In the genomic region with DNA sequence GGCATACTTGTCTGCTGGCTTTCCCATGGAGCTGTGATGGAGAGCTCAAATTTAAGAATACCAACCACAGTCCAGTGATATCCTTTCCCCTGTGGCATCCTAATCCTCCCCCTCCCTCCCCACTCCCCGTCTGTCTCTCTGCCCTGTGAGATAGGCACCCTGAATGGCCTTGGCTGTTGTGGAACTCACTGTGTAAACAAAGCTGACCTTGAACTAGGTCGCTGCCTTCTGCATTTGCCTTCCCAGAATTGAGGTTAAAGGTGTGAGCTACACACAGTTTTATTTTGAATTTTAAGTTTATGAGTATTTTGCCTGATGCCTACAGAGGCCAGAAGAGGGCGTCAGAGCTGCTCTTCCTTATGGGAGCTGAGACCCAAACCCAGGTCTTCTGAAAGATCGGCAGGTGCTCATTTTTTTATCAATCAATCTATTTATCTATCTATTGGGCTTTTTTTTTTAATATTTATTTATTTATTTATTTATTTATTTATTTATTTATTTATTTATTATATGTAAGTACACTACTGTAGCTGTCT, we compare ENCODE assay signal across 15 mouse cellular contexts. TPM values are rescaled to one million over a fixed set of nuclear protein-coding genes. Genes with fewer than 3 reads are reported as not detected.
A peak's percentile ranks its signal among the peaks of the same experiment; 100 is the strongest.
DNase-seq lines count a peak whose midpoint lies in the region; ATAC-seq and TF ChIP-seq lines count a peak whose summit lies in the region.
"Had no signal": no experiment of that assay in that cellular context is flagged by ENCODE, and none has a peak within 500 bp of the region (broad histone marks: within the 10 kb centered on the region; RNA-seq: fewer than 3 reads in every experiment).

No protein-coding gene starts in this region.

- intact Hi-C loops in gastrocnemius, adult 2 months (cut with DNase I): loop anchor here (5.0 kb wide), 2 partner anchors 86 to 176 kb away; no protein-coding TSS in a partner anchor
- intact Hi-C loops in gastrocnemius, postnatal 14 days (cut with DNase I; ENCODE audit: low total_unique reads): loop anchor here (10.0 kb wide), 2 partner anchors 59 to 169 kb away; a partner anchor contains a TSS
- intact Hi-C loops in left cerebral cortex, adult 2 months (cut with DNase I): loop anchor here (5.0 to 10.0 kb wide), 2 partner anchors 46 to 269 kb away; a partner anchor contains a TSS

- peak; percentile 42 for TF ChIP-seq CTCF in gastrocnemius, adult 2 months (IDR thresholded peaks at IDR 0.05)
- TF ChIP-seq CTCF in left cerebral cortex, adult 2 months (IDR thresholded peaks at IDR 0.05): peak; percentile 49
- TF ChIP-seq CTCF in testis, adult 2 months (IDR thresholded peaks at IDR 0.05; ENCODE audit: control insufficient read depth, insufficient read depth, insufficient replicate concordance, low read depth, low read length): no peak

- H3K4me1 ChIP-seq in testis, adult 2 months (ENCODE audit: control insufficient read depth, insufficient read depth, low read length): no peaks in the 10 kb centered on the region; the same call in none of the 2 replicates

- no peaks in the 10 kb centered on the region for H3K36me3 ChIP-seq in testis, adult 2 months (ENCODE audit: control insufficient read depth, insufficient read depth, low read length)
- H3K36me3 ChIP-seq: forebrain, embryonic 15.5 days; intestine, embryonic 15.5 days; liver, embryonic 15.5 days; neural tube, embryonic 15.5 days had no signal

- H3K4me3 ChIP-seq in gastrocnemius, adult 2 months: no peak overlapping the region
- H3K4me3 ChIP-seq in left cerebral cortex, adult 2 months: no peak overlapping the region
- H3K4me3 ChIP-seq in testis, adult 2 months (ENCODE audit: control insufficient read depth, low read depth, low read length): no peak overlapping the region
- H3K4me3 ChIP-seq: erythroblast, embryonic 14.5 days; forebrain, embryonic 15.5 days; intestine, embryonic 15.5 days; liver, embryonic 15.5 days; midbrain, embryonic 10.5 days; neural tube, embryonic 15.5 days had no signal

- DNase-seq in gastrocnemius, adult 2 months: no peak
- DNase-seq in gastrocnemius, postnatal 14 days: no peak
- no peak for DNase-seq in left cerebral cortex, adult 2 months (ENCODE audit: extremely low spot score in 1 of 2, low spot score in 2 of 2)
- DNase-seq in left cerebral cortex, adult 18-20 months (ENCODE audit: low spot score in 2 of 2): no peak
- DNase-seq in testis, postnatal 10 days (ENCODE audit: low spot score): no peak
- DNase-seq in testis, postnatal 14 days (ENCODE audit: low spot score): peak; percentile 60

- no peak for ATAC-seq in cerebellum, adult (ENCODE audit: insufficient number of reproducible peaks, low FRiP score, low TSS enrichment)

- H3K27ac ChIP-seq in gastrocnemius, adult 2 months: no peak overlapping the region
- H3K27ac ChIP-seq in left cerebral cortex, adult 2 months: no peak overlapping the region
- peak overlapping the region; percentile 48; the same call in 1 of the 2 replicates for H3K27ac ChIP-seq in testis, adult 2 months (ENCODE audit: control insufficient read depth, insufficient read depth, low read depth, low read length)
- H3K27ac ChIP-seq: forebrain, embryonic 15.5 days; intestine, embryonic 15.5 days; liver, embryonic 15.5 days; midbrain, embryonic 10.5 days; neural tube, embryonic 15.5 days had no signal

- no peaks in the 10 kb centered on the region for H3K27me3 ChIP-seq in testis, adult 2 months (ENCODE audit: control insufficient read depth, insufficient read depth, low read length)
- H3K27me3 ChIP-seq: forebrain, embryonic 15.5 days; intestine, embryonic 15.5 days; neural tube, embryonic 15.5 days had no signal

- no peak for TF ChIP-seq POLR2A in testis, adult 2 months (IDR thresholded peaks at IDR 0.05; ENCODE audit: control insufficient read depth, low read depth, low read length)

RNA-seq across cellular contexts. Expression of a gene that starts 7.0 kb away (rescaled TPM):
- total RNA-seq in gastrocnemius, adult 2 months (2021): 1 to 10 TPM in 1 of 2 experiments, under 1 TPM in 1; 0.64 to 1.3 TPM
- total RNA-seq in gastrocnemius, postnatal 14 days (2021): 1 to 10 TPM; 1.4 to 1.5 TPM
- total RNA-seq in left cerebral cortex, adult 2 months (2021): 100 to 1,000 TPM; 340 to 346 TPM
- total RNA-seq in left cerebral cortex, adult 18-20 months (2021): 100 to 1,000 TPM; 309 to 311 TPM
- polyA plus RNA-seq in testis, adult 2 months (2012; rRNA removed): 6.8 and 7.6 TPM in 2 replicates

RNA-seq across cellular contexts. Expression of a gene that starts 7.3 kb away (rescaled TPM):
- total RNA-seq in gastrocnemius, adult 2 months (2021): 10 to 100 TPM; 45.5 to 56.8 TPM
- total RNA-seq in gastrocnemius, postnatal 14 days (2021): 10 to 100 TPM; 64.1 to 69.1 TPM
- total RNA-seq in left cerebral cortex, adult 2 months (2021): 10 to 100 TPM; 31.3 to 39.3 TPM
- 10 to 100 TPM; 34.3 to 38.1 TPM for total RNA-seq in left cerebral cortex, adult 18-20 months (2021)
- 102 and 108 TPM in 2 replicates for polyA plus RNA-seq in testis, adult 2 months (2012; rRNA removed)

RNA-seq across cellular contexts. Expression of a gene that starts 30.3 kb away (rescaled TPM):
- not detected for total RNA-seq in gastrocnemius, adult 2 months (2021)
- total RNA-seq in gastrocnemius, postnatal 14 days (2021): under 1 TPM in 1 of 2 experiments, not detected in 1; 0.27 TPM
- total RNA-seq in left cerebral cortex, adult 2 months (2021): under 1 TPM; 0.81 to 0.82 TPM
- total RNA-seq in left cerebral cortex, adult 18-20 months (2021): under 1 TPM in 1 of 2 experiments, not detected in 1; 0.49 TPM
- polyA plus RNA-seq in testis, adult 2 months (2012; rRNA removed): 8.7 and 19.7 TPM in 2 replicates
- polyA plus RNA-seq: C2C12 had no signal

RNA-seq across cellular contexts. Expression of a gene that starts 47.7 kb away (rescaled TPM):
- 10 to 100 TPM; 25.0 to 30.2 TPM for total RNA-seq in gastrocnemius, adult 2 months (2021)
- total RNA-seq in gastrocnemius, postnatal 14 days (2021): 10 to 100 TPM; 24.0 to 25.8 TPM
- total RNA-seq in left cerebral cortex, adult 2 months (2021): 10 to 100 TPM; 38.6 to 41.7 TPM
- 10 to 100 TPM; 40.6 to 44.5 TPM for total RNA-seq in left cerebral cortex, adult 18-20 months (2021)
- polyA plus RNA-seq in testis, adult 2 months (2012; rRNA removed): 23.4 TPM in 2 replicates

RNA-seq across cellular contexts. Expression of a gene that starts 48.5 kb away (rescaled TPM):
- total RNA-seq in gastrocnemius, adult 2 months (2021): 10 to 100 TPM; 25.8 to 26.2 TPM
- total RNA-seq in gastrocnemius, postnatal 14 days (2021): 10 to 100 TPM; 24.7 to 33.0 TPM
- 10 to 100 TPM; 53.4 to 57.3 TPM for total RNA-seq in left cerebral cortex, adult 2 months (2021)
- 10 to 100 TPM; 43.9 to 54.1 TPM for total RNA-seq in left cerebral cortex, adult 18-20 months (2021)
- 42.9 and 43.5 TPM in 2 replicates for polyA plus RNA-seq in testis, adult 2 months (2012; rRNA removed)

Comparison
In these comparisons a context has a peak if more than half of its experiments do, and no peak if none do; other contexts are left out.
1. RNA of a gene that starts 7.0 kb away (total RNA-seq): 340 to 346 TPM in left cerebral cortex, adult 2 months and 309 to 311 TPM in left cerebral cortex, adult 18-20 months; 1.4 to 1.5 TPM in gastrocnemius, postnatal 14 days and 0.64 to 1.3 TPM in gastrocnemius, adult 2 months; every median in the first group is over 100 times any median in the second.